Mouse (Mus musculus) heart, postnatal 0 days (tissue): ENCODE measurements around the gene Rptor. TPM values are rescaled to one million over a fixed set of nuclear protein-coding genes. Genes with fewer than 3 reads are reported as not detected.

Experiments used
- ATAC-seq: fragments of 200-750 bp; cut with Nextera tagmentation; 2 replicates; pipeline ENCODE4 v1.8.0; 2017; ENCODE audit warnings: low read depth, moderate number of reproducible peaks, moderate library complexity; ENCODE audit not compliant: insufficient read depth
- DNase-seq: peaks from one replicate; pipeline ENCODE4 v3.0.0-alpha.2; 2016; ENCODE audit warnings: low spot score
- H3K27ac ChIP-seq: fragments of 300-500 bp; sonication (generic); 2 replicates; pipeline ENCODE4 v1.5.1; 2014; ENCODE audit warnings: low read depth, mild to moderate bottlenecking
- H3K27me3 ChIP-seq: fragments of 300-500 bp; sonication (generic); 2 replicates; pipeline ENCODE4 v1.6.1; 2014; ENCODE audit warnings: low read length, mixed read lengths; ENCODE audit not compliant: control insufficient read depth, insufficient read depth
- H3K36me3 ChIP-seq: fragments of 300-500 bp; sonication (generic); replicated peaks from 2 replicates; pipeline ENCODE4 v1.6.1; 2014; ENCODE audit warnings: low read length, mixed read lengths; ENCODE audit not compliant: control insufficient read depth, insufficient read depth
- H3K4me1 ChIP-seq: fragments of 300-500 bp; sonication (generic); 2 replicates; pipeline ENCODE4 v1.6.1; 2014; ENCODE audit warnings: antibody characterized with exemption; ENCODE audit not compliant: control insufficient read depth, insufficient read depth
- H3K4me2 ChIP-seq: fragments of 300-500 bp; sonication (generic); 2 replicates; pipeline ENCODE4 v1.6.1; 2014; ENCODE audit warnings: low read depth, mild to moderate bottlenecking, low read length, moderate library complexity
- H3K4me3 ChIP-seq: fragments of 300-500 bp; sonication (generic); 2 replicates; pipeline ENCODE4 v1.5.1; 2014; ENCODE audit warnings: low read depth, low read length
- H3K9ac ChIP-seq: fragments of 300-500 bp; sonication (generic); replicated peaks from 2 replicates; pipeline ENCODE4 v1.6.1; 2014; ENCODE audit warnings: low read depth, low read length, mixed read lengths
- H3K9me3 ChIP-seq: fragments of 300-500 bp; sonication (generic); replicated peaks from 2 replicates; pipeline ENCODE4 v1.6.1; 2016; ENCODE audit warnings: low read length; ENCODE audit not compliant: control insufficient read depth
- CTCF ChIP-seq: IDR thresholded peaks from 2 replicates; pipeline ENCODE4 v1.5.1; 2016; ENCODE audit warnings: antibody characterized with exemption, control low read depth, low read depth
- EP300 ChIP-seq: IDR thresholded peaks from 2 replicates; pipeline ENCODE4 v1.6.1; 2016; ENCODE audit warnings: antibody characterized with exemption, low read depth
- whole genome bisulfite sequencing: fragments of 180-500 bp; shearing (Covaris S2); extraction: QIAGEN DNeasy Blood & Tissue Kit; methylation state at CpG from one replicate; pipeline ENCODE4 v1.1.7; 2014; 5-methylcytosine and 5-hydroxymethylcytosine counted together
- polyA plus RNA-seq: library from polyadenylated mRNA; unstranded; fragments of >200 nt; fragmentation: Nextera tagmentation; extraction: Ambion mirVana; gene quantifications from 2 replicates; pipeline ENCODE4 v1.2.1, GENCODE M21; 2015
- total RNA-seq: library from RNA; depleted of rRNA; stranded (reverse); fragments of >200 nt; gene quantifications from 2 replicates; pipeline ENCODE4 v1.2.3, GENCODE M21; 2014; ENCODE audit warnings: low replicate concordance

Gene Rptor
- total and polyA plus RNA-seq, 2 experiments from 2014 or later = 4.8 to 39.8 TPM

GRCm38 (mm10) chr11:119692196-119692910 is 89.6 kb downstream of the Rptor start:
- H3K9ac ChIP-seq = no peak overlapping the region
- H3K9me3 ChIP-seq = no peaks in the 10 kb centered on the region
- no peaks in the 10 kb centered on the region for H3K27me3 ChIP-seq
- DNase-seq (no peak), ATAC-seq (no peak)
- WGBS = 84% methylated on average over 6 of the region's 6 CpGs
- H3K27ac ChIP-seq = no peak overlapping the region
- H3K4me1 ChIP-seq = peaks cover 21% of the 10 kb centered on the region
- no peak overlapping the region for H3K4me3 ChIP-seq
- TF ChIP-seq CTCF (no peak), EP300 (no peak)
- H3K36me3 ChIP-seq = no peaks in the 10 kb centered on the region
- H3K4me2 ChIP-seq = no peak overlapping the region

GRCm38 (mm10) chr11:119692911-119693261 is 90.2 kb downstream of the Rptor start:
- WGBS = 29% methylated on average over 1 of the region's 1 CpGs
- no peak for TF ChIP-seq CTCF
- Histone ChIP-seq H3K36me3 (no peaks in the 10 kb centered on the region), H3K9ac (no peak overlapping the region), H3K4me1 (peaks cover 17% of the 10 kb centered on the region), H3K4me3 (no peak overlapping the region), H3K27ac (no peak overlapping the region), H3K27me3 (no peaks in the 10 kb centered on the region), H3K4me2 (no peak overlapping the region), H3K9me3 (no peaks in the 10 kb centered on the region)
- ATAC-seq = no peak
- DNase-seq = no peak

GRCm38 (mm10) chr11:119694146-119694860 is 91.6 kb downstream of the Rptor start:
- peaks cover 11% of the 10 kb centered on the region; the same call in 1 of the 2 replicates for H3K4me1 ChIP-seq
- no peaks in the 10 kb centered on the region for H3K9me3 ChIP-seq
- TF ChIP-seq CTCF = no peak
- no peak for TF ChIP-seq EP300
- H3K4me2 ChIP-seq = no peak overlapping the region
- no peak for ATAC-seq
- H3K9ac ChIP-seq = no peak overlapping the region
- H3K36me3 ChIP-seq = no peaks in the 10 kb centered on the region
- H3K27ac ChIP-seq = no peak overlapping the region
- DNase-seq = no peak
- H3K27me3 ChIP-seq = no peaks in the 10 kb centered on the region
- H3K4me3 ChIP-seq = no peak overlapping the region
- WGBS = 72% methylated on average over 10 of the region's 10 CpGs

- peaks cover 1% of the 10 kb centered on the region; the same call in 1 of the 2 replicates for H3K4me1 ChIP-seq
- no peak overlapping the region for H3K9ac ChIP-seq
- no peak overlapping the region for H3K4me2 ChIP-seq
- TF ChIP-seq EP300 (no peak), CTCF (no peak)
- no peaks in the 10 kb centered on the region for H3K9me3 ChIP-seq
- H3K36me3 ChIP-seq = no peaks in the 10 kb centered on the region
- H3K27ac ChIP-seq = no peak overlapping the region
- ATAC-seq (no peak), DNase-seq (no peak)
- no peak overlapping the region for H3K4me3 ChIP-seq
- WGBS = 71% methylated on average over 2 of the region's 2 CpGs
- H3K27me3 ChIP-seq = no peaks in the 10 kb centered on the region
These were observed 93.7 kb downstream of the Rptor start for GRCm38 (mm10) chr11:119696401-119696800.

- Histone ChIP-seq H3K4me3 (no peak overlapping the region), H3K36me3 (no peaks in the 10 kb centered on the region), H3K4me2 (no peak overlapping the region), H3K4me1 (peaks cover 26% of the 10 kb centered on the region), H3K27me3 (no peaks in the 10 kb centered on the region), H3K9me3 (no peaks in the 10 kb centered on the region), H3K9ac (no peak overlapping the region), H3K27ac (peak overlapping the region; percentile 44; the same call in 1 of the 2 replicates)
- ATAC-seq = peak; percentile 66; the same call in 1 of the 2 replicates
- DNase-seq = peak; percentile 31
- WGBS = 59% methylated on average over 4 of the region's 6 CpGs
- TF ChIP-seq CTCF (no peak), EP300 (no peak)
These were observed 102.8 kb downstream of the Rptor start for GRCm38 (mm10) chr11:119705381-119706066.
